Mouse (Mus musculus) adrenal gland, adult 18-20 months (tissue): ENCODE data around the gene Tacc2. TPM values are rescaled to one million over a fixed set of nuclear protein-coding genes. Genes with fewer than 3 reads are reported as not detected.

Experiments
- DNase-seq, 2 experiments: peaks; one replicate each; pipeline ENCODE4 v3.0.0; 2021 to 2022; ENCODE audit warnings: low spot score in 2 of 2
- total RNA-seq, 2 experiments: library from RNA; stranded (reverse); gene quantifications; 1 replicate in 1 of 2; 2 replicates in 1 of 2; pipeline ENCODE4 v1.2.3; 2021

The Tacc2 gene
- total RNA-seq, 2 experiments from 2014 or later, result 32.3 to 33.3 TPM

GRCm38 (mm10) chr7:130715467-130715866 is 138.2 kb downstream of the Tacc2 start:
- no peak for DNase-seq

- no peak for DNase-seq
Measured at GRCm38 (mm10) chr7:130716341-130716740, 139.1 kb downstream of the Tacc2 start.

DNA sequence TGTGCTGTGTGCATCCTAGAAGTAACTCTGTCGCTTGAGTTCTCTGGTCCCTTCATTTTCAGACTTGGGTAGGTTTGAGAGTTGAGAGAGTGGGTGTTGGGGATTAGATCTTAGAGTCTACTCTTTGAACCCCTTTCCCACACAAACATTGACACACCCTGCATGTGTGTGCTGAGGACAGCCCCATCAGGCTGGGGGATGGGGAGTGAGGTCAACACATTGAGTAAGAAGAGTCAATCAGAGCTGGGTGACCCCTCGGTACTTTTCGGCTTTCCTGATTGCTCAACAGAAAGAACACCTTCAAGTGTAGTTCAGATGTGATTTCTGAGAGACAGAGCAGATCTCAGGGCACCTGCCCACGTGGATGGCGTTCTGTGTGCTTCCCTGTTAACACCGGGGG is 139.8 kb downstream of the Tacc2 start:
- no peak for DNase-seq

- no peak for DNase-seq
Measured at GRCm38 (mm10) chr7:130719931-130720598, 142.8 kb downstream of the Tacc2 start.

DNA sequence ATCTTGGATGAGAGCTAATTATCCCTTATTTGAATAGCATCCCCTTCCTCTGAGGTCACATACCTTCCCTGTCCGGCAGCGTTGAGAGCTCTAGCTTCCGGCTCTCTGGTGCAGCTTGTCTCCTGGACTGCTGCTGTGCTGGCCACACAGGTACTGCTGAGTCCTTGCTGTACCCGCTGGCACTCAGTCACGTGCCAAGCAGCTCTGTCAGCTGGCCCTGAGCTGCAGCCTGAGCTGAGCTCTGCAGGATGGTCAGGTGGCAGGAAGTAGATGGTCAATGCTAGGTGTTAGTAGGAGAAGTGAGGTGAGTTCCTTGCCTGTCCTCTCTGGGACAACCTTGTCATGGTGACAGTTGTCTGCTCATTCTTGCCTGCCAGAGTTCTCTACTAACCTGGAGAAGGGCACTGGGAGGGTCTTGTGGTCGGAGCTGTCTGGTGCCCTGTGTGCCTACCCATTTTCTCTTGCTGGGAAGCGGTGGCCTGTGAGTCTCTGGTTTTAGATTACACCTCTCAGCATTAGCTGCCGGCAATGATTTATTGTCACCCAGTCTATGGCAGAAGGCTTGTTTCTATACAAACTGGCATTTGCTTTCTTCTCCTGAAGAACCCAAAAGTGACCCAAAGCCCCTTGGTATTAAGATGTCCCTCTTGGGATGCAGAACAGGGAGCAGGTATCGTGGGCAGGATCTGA is 143.6 kb downstream of the Tacc2 start:
- DNase-seq, result no peak

DNA sequence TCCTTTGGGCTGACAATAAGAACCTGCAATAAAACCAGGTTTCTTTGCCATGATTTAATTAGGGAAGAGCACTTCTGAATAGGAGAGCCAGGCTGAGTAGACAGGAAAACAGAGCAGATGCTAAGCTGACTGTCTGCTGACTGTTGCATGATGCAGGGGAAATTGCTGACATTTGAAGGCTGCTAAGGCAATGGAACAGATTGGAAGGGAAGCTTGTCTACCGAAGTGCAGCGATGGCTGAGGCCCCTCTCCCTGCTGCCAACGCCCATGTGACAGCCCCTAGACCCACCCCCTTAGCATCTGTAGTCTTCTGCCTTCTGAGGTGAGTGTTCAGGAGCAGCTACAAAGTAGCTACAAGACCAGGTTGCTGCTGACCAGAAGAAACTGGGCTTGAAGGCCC is 148.9 kb downstream of the Tacc2 start:
- DNase-seq, result no peak

- no peak for DNase-seq
Measured at GRCm38 (mm10) chr7:130726724-130727422, 149.6 kb downstream of the Tacc2 start.

- DNase-seq, result no peak
Measured at GRCm38 (mm10) chr7:130727560-130727959, 150.3 kb downstream of the Tacc2 start.

- DNase-seq, result no peak
Measured at GRCm38 (mm10) chr7:130731792-130732191, 154.6 kb downstream of the Tacc2 start.

DNA sequence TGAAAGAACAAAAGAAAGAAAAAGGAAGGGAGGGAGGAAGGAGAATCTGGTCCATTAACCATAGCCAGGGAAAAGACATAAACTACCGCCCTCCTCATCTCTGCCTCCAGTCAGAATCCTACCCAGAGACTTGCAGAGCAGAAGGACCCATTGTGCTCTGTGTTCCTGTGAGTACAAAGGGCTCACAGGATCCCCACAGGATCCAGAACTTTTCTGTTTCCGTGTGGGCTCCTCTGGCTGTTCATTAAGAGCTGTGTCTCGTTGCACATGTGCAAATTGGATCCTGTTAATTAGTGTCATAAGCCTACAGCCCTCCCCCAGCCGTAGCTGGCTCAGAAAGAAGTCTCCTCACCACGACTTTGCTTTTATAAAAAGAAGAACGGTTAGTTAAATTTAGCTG is 155.7 kb downstream of the Tacc2 start:
- DNase-seq, result no peak

DNA sequence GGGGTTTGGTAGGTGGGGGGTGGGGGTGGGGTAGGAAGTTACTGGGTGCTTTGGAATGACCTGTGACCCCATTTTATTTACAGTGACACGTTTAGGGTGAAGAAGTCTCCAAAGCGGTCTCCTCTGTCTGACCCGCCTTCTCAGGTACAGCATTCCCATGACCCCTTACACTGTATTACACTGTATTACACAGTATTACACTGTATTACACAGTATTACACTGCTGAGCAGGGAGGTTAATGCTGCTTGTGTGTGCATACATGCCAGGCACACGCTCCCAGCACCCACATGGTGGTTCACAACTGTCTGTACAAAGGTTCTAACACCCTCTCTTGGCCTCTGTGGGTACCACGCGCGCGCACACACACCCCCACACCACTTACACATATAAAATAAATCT is 156.2 kb downstream of the Tacc2 start:
- DNase-seq, result no peak

GRCm38 (mm10) chr7:130734195-130734787 is 157.1 kb downstream of the Tacc2 start:
- DNase-seq, result no peak

DNA sequence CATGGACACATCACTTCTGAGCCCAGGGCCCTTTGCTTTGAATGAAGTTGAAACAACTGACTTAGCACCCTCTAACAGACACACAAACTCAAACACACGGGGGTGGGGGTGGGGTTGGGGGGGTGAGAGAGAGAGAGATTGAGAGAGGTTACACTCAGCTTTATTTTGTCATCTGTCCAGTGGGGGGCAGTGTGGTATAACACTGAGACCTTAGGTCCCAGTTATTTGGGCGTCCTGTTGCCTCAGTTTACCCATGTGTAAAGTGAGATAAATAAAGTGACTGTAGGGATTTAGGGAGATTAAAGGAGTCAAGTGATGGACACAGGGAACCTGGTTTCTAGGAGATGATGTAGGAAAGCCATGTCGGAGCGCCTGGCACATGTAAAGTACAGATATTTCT is 163.9 kb downstream of the Tacc2 start:
- DNase-seq, result no peak

GRCm38 (mm10) chr7:130743239-130744025 is 166.2 kb downstream of the Tacc2 start:
- DNase-seq, result no peak

DNA sequence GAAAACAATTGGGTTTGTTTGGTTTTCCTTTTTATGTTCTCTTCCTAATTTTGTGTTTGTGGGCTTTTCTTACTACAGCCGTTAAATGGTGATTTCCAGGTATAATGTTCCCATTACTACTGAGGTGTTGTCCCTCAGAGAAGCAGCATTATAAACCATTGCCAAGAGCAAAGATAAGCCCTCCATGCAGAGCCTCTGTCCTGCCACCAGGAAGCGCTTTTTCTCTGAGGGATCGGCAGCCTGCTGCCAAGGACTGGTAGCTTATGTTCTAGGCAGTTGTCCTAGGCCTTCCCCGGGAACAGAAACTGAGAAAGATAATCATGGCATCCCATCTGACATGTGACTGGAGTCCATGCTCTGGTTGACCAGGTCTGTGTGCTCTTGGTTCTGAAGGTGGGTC is 171.9 kb downstream of the Tacc2 start:
- no peak for DNase-seq

- no peak for DNase-seq
Measured at GRCm38 (mm10) chr7:130750752-130751490, 173.7 kb downstream of the Tacc2 start.

GRCm38 (mm10) chr7:130751678-130752077 is 174.4 kb downstream of the Tacc2 start:
- DNase-seq, result no peak

GRCm38 (mm10) chr7:130754790-130755189 is 177.6 kb downstream of the Tacc2 start:
- no peak for DNase-seq

DNA sequence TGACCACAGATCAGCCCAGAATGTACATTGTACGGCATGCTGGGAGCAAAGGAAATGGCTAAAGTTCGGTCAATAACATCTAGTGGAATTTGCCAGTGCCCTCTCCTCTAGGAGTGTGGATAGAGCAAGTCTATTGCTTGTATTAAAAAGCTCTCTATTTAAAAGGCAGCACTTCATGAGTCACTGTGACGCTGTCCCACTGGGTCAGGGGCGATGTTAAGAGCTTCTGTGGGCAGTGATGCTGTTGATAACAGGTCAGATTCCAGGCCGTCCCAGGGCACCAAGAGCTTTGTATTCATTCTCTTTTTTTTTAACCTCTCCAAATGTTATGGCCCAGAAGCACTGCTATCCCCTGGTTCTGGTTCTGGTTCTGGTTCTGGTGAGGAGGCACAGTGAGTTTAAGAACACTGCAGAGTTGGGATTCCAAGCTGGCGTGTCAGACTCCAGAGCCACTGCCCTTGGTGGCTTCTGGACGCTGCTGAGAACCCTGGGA is 179.2 kb downstream of the Tacc2 start:
- DNase-seq, result no peak

GRCm38 (mm10) chr7:130757326-130757865 is 180.2 kb downstream of the Tacc2 start:
- DNase-seq, result no peak
